Mouse (Mus musculus): ENCODE data around the gene S100a9. TPM values are rescaled to one million over a fixed set of nuclear protein-coding genes. Genes with fewer than 3 reads are reported as not detected.

Gene S100a9
- polyA plus RNA-seq, 1 experiment from 2014 or later: 65.4 TPM

GRCm38 (mm10) chr3:90647291-90647690, 48.2 kb downstream of the S100a9 start:
- DNase-seq (ENCODE audit: low spot score): peak; percentile 5
- 87% methylated on average over 1 of the region's 1 CpGs for WGBS
- TF ChIP-seq EP300 (optimal IDR thresholded peaks at IDR 0.05): no peak
- no peak for TF ChIP-seq CTCF (IDR thresholded peaks at IDR 0.05; ENCODE audit: low read depth)

DNA sequence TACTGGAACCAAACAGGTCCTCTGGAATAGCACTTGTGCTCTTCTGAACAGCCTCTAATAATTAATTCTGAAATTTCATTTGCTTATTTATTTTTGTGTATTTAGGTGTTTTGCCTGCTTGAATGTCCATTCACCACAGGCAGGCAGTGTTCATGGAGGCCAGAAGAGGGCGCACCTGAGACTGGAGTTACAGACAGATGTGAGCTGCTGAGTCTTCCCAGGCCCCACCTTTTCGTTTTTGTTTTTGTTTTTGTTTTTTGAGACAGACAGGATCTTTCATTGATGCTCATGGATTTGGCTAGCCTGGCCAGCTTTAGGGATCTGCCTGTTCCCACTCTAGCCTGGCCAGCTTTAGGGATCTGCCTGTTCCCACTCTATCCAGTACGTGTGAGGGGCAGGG, 51.3 kb downstream of the S100a9 start:
- Histone ChIP-seq H3K27me3 (ENCODE audit: control insufficient read depth, insufficient read depth, low read length) (no peaks in the 10 kb centered on the region), H3K4me3 (ENCODE audit: low read depth, low read length) (no peak overlapping the region), H3K9me3 (ENCODE audit: control insufficient read depth, low read length) (no peaks in the 10 kb centered on the region), H3K9ac (ENCODE audit: low read length) (no peak overlapping the region), H3K4me1 (replicated peaks; ENCODE audit: control insufficient read depth, insufficient read depth) (no peaks in the 10 kb centered on the region), H3K36me3 (ENCODE audit: control insufficient read depth, insufficient read depth, low read length) (no peaks in the 10 kb centered on the region), H3K4me2 (replicated peaks; ENCODE audit: low read depth) (no peak overlapping the region), H3K27ac (replicated peaks) (no peak overlapping the region)
- TF ChIP-seq CTCF (IDR thresholded peaks at IDR 0.05; ENCODE audit: low read depth): peak; percentile 75
- TF ChIP-seq EP300 (optimal IDR thresholded peaks at IDR 0.05): no peak
- DNase-seq (ENCODE audit: low spot score): peak; percentile 48
- no peak for ATAC-seq (ENCODE audit: low FRiP score, low TSS enrichment)
- WGBS: 51% methylated on average over 3 of the region's 3 CpGs

More at GRCm38 (mm10) chr3:90647291-90647690, 48.2 kb downstream of the S100a9 start:
- Histone ChIP-seq H3K36me3 (ENCODE audit: control insufficient read depth, insufficient read depth, low read length) (no peaks in the 10 kb centered on the region), H3K9me3 (ENCODE audit: control insufficient read depth, low read length) (no peaks in the 10 kb centered on the region), H3K27me3 (ENCODE audit: control insufficient read depth, insufficient read depth, low read length) (no peaks in the 10 kb centered on the region), H3K4me1 (replicated peaks; ENCODE audit: control insufficient read depth, insufficient read depth) (no peaks in the 10 kb centered on the region), H3K4me2 (replicated peaks; ENCODE audit: low read depth) (no peak overlapping the region), H3K27ac (replicated peaks) (no peak overlapping the region), H3K4me3 (ENCODE audit: low read depth, low read length) (no peak overlapping the region), H3K9ac (ENCODE audit: low read length) (no peak overlapping the region)
- no peak for ATAC-seq (ENCODE audit: low FRiP score, low TSS enrichment)

Other genes starting within 250 kb of the S100a9 start
- 3.0 and 3.6 TPM in 2 replicates for gene Npr1, start 229.9 kb downstream of the S100a9 start, polyA plus RNA-seq (2015; fragmentation: Nextera tagmentation; extraction: Ambion mirVana)
- 55.9 and 57.6 TPM in 2 replicates for gene Ilf2, start 219.6 kb downstream of the S100a9 start, polyA plus RNA-seq (2015; fragmentation: Nextera tagmentation; extraction: Ambion mirVana)
- gene Snapin, start 204.7 kb downstream of the S100a9 start, polyA plus RNA-seq (2015; fragmentation: Nextera tagmentation; extraction: Ambion mirVana): 63.4 and 68.2 TPM in 2 replicates
- 72.2 and 74.2 TPM in 2 replicates for gene Chtop, start 186.2 kb downstream of the S100a9 start, polyA plus RNA-seq (2015; fragmentation: Nextera tagmentation; extraction: Ambion mirVana)
- gene S100a1, start 181.3 kb downstream of the S100a9 start, polyA plus RNA-seq (2015; fragmentation: Nextera tagmentation; extraction: Ambion mirVana): 386 TPM in 2 replicates
- gene S100a13, start 181.3 kb downstream of the S100a9 start, polyA plus RNA-seq (2015; fragmentation: Nextera tagmentation; extraction: Ambion mirVana): 66.7 and 73.6 TPM in 2 replicates
- gene S100a14, start 168.9 kb downstream of the S100a9 start, polyA plus RNA-seq (2015; fragmentation: Nextera tagmentation; extraction: Ambion mirVana): 271 and 299 TPM in 2 replicates
- 559 and 590 TPM in 2 replicates for gene S100a16, start 158.5 kb downstream of the S100a9 start, polyA plus RNA-seq (2015; fragmentation: Nextera tagmentation; extraction: Ambion mirVana)
- gene S100a3, start 135.1 kb downstream of the S100a9 start, polyA plus RNA-seq (2015; fragmentation: Nextera tagmentation; extraction: Ambion mirVana): 1.2 and 2.1 TPM in 2 replicates
- gene S100a2, start 105.5 kb downstream of the S100a9 start, polyA plus RNA-seq (2015; fragmentation: Nextera tagmentation; extraction: Ambion mirVana): 0.65 and 1.2 TPM in 2 replicates
- gene Gm42674, start 93.8 kb downstream of the S100a9 start, polyA plus RNA-seq (2015; fragmentation: Nextera tagmentation; extraction: Ambion mirVana): not detected in 2 replicates
- gene S100a4, start 92.0 kb downstream of the S100a9 start, polyA plus RNA-seq (2015; fragmentation: Nextera tagmentation; extraction: Ambion mirVana): 12.1 and 17.4 TPM in 2 replicates
- gene S100a5, start 87.2 kb downstream of the S100a9 start, polyA plus RNA-seq (2015; fragmentation: Nextera tagmentation; extraction: Ambion mirVana): 9.6 and 10.5 TPM in 2 replicates
- gene S100a6, start 82.8 kb downstream of the S100a9 start, polyA plus RNA-seq (2015; fragmentation: Nextera tagmentation; extraction: Ambion mirVana): 3,650 and 3,685 TPM in 2 replicates
- gene S100a7a, start 41.7 kb downstream of the S100a9 start, polyA plus RNA-seq (2015; fragmentation: Nextera tagmentation; extraction: Ambion mirVana): 24.5 and 27.3 TPM in 2 replicates
- 14.4 and 18.3 TPM in 2 replicates for gene S100a8, start 26.7 kb downstream of the S100a9 start, polyA plus RNA-seq (2015; fragmentation: Nextera tagmentation; extraction: Ambion mirVana)
- 0.33 and 0.50 TPM in 2 replicates for gene Pglyrp4, start 31.2 kb upstream of the S100a9 start, polyA plus RNA-seq (2015; fragmentation: Nextera tagmentation; extraction: Ambion mirVana)
- gene Gm5849, start 82.2 kb upstream of the S100a9 start, polyA plus RNA-seq (2015; fragmentation: Nextera tagmentation; extraction: Ambion mirVana): not detected in 2 replicates